Mouse (Mus musculus) naive thymus-derived CD4-positive, alpha-beta T cell, adult 2 months (primary cell): ENCODE data around the gene Irs2.

Experiments used
- DNase-seq: peaks from one replicate; pipeline ENCODE4 v3.0.0-alpha.2; 2011; ENCODE audit warnings: low read depth

Gene Irs2

DNA sequence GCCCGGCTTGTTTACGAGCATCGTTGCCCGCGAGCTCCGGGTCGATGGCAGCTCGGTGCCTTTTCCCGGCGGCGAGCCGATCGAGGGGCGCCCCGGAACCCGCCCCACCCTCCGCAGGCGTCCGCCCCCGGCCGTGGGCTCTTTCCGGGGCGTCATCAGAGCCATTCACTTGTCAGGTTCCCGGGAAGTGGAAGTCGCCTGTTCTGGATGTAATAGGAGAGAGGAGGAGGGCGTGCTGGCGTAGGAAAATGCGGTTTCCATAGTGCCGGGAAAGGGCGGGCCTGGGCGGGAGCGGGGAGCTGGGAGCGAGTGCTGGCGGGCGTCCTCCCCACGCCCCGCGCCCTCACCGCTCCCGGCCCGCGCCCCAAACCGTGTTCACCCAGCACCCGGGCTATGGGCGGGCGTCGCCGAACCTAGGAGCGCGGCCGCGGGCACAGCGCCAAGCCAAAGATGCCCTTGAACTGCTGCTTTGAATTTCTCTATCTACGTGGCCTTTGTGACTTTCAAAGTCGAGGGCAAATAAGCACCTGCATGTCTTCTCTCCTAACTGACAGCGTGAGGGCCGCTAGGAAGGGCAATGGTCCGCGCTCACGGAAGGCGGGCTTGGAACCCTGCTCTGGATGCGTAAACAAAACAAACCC is 1.3 kb upstream of the Irs2 start:
- peak; percentile 86 for DNase-seq

DNA sequence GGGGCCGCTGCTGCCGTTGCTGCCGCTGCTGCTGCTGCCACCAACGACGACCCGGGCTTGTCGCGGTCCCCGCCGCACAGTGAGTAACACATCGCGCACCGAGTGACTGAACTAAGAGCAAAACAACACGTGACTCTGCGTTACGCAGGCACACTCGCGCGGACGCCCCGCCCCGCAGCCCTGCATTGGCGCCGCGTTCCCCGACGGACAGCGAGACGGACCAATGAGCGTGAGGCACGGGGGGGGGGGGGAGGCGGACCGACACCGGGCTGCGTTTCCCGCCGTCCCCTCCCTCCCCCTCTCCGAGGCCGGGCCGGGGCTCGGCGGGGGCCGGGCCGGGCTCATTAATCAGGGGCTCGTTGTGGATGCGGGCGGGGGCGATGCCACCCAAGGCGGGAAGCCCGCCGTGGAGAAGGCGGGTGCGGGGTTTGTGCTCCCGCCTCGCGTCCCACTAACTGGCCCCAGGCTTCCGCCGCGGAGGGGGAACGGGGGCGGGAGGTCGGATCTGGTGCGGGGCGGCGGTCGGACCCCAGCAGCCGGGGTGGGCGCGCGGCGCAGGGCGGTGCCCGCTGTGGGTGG is 673 bp upstream of the Irs2 start:
- peak; percentile 98 for DNase-seq

DNA sequence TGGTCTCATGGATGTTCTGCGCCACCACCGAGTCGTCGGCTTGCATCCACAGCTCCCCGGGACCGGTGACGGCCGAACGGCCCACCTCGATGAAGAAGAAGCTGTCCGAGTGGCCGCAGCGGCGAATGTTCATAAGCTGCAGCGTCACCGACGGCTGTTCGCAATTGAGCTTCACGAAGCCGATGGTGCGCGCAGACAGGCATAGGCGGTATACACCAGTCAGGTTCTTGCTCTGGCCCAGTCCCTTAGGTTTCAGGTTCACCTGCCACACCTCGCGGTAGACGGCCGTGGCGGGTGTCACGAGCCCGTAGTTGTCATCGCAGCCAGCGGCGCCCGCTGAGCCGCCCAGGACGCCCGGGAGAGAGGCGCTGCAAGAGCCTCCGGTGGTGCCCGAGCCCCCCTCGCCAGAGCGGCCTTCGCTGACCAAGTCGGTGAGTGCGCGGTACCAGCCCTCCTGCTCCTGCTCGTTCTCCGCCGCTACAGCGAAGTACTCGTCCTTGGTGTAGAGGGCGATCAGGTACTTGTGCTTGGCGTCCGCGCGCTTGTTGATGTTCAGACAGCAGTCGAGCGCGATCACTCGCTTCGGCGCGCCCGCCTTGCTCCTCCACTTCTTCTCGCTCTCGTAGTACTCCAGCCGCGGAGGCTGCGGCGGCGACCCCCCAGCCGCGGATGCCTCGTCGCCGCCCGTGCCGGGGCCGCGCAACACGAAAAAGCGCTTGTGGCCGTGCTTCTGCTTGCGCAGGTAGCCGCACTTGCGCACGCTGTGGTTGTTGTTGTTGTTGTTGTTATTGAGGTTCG is 478 bp downstream of the Irs2 start:
- DNase-seq = peak; percentile 73

DNA sequence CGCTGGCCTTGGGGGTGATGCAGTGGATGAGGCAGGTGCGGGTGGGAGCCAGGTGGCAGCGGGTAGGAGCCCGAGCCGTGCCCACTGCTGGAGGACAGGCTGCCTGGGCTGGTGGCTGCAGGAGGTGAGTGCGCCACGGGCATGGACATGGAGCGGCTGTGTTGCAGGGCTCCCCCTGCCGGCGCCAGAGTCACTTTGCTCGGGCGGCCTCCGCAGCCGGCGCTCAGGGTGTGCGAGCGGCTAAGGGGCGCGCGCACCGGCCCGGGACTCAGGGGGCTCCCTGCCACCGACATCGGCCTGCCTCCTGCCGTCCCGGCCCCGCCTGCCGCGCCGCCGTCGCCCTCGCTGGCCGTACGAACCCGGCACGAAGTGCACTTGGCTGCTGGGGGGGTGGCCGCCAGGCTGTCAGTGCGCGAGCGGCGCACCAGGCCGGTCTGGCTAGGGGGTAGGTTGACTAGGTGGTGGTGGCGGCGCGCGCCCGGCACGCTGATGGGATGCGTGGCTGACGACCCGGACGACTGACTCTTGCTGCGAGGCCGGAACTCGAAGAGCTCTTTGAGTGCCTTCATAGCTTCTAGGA is 1.2 kb downstream of the Irs2 start:
- peak; percentile 87 for DNase-seq

DNA sequence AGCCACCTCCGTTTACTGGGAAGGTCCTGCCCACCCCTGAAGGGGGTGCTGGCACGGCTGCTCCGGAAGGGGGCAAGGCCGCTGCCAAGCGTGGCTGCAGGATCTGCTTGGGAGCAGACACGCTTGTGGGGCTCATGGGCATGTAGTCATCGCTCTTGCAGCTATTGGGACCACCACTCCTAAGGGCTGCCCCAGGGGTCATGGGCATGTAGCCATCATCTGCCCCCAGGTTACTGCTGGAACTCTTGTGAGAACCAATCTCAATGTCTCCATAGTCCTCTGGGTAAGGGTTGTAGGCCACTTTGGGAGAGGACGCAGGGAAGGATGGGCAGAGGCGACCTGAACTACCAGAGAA is 2.0 kb downstream of the Irs2 start:
- DNase-seq = no peak

DNA sequence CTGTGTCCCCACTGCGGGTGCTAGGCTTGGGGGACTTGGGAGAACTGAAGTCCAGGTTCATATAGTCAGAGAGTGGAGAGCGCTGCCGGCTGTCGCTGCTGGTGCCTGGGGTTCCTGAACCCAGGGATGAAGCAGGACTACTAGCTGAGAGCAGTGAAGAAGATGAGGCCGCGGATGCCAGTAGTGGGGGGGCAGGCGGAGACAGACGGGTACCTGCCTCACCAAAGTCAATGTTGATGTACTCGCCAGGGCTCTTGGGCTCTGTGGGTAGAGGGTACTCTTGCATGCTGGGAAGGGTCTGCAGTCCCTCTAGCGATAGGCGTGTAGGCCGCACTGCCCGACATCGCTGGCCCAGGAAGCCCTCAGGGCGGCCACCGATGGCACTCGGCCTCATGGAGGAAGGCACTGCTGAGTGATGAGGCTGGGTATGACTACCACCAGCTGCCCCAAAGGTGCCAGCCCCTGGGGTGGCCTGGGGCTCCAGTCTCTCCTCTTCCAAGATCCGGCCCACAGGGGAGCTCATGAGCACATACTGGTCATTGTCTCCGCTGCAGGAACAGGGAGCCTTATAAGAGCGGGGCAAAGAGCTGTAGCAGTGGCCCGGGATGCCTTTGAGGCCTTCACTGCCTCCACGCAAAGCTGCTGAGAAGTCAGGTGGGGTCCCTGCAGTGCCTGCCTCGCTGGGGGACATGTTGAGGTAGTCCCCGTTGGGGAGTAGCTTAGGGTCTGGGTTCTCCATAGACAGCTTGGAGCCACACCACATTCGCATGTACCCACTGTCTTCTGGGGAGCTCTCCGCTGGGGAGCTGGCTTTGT is 2.6 kb downstream of the Irs2 start:
- no peak for DNase-seq

DNA sequence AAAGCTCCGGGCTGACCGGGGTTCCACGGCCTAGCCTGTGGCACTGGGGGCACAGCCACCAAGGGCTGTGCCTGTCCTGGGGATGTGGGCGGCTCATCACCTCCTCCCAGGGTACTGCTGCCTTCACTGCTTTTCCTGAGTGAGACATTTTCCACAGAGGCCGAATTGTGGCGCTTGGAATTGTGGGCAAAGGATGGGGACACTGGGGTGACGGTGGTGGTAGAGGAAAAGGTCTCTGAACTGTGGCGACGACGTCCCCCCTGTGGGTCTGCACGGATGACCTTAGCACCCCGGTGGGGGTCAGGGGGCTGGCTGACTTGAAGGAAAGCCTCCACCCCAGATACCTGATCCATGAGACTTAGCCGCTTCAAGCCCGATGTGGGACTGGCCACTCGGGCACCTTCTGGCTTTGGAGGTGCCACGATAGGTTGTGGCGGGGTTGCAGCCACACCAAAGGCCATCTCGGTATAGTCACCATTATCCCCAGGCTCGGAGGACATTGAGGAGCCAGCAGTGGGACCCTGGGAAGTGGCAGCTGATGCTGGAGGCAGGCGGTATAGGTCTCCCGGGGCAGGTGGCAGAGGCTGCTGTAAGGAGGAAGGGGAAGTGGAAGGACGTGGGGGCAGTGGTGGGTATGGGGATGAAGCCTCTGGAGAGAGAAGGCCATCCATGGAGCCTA is 3.3 kb downstream of the Irs2 start:
- no peak for DNase-seq

DNA sequence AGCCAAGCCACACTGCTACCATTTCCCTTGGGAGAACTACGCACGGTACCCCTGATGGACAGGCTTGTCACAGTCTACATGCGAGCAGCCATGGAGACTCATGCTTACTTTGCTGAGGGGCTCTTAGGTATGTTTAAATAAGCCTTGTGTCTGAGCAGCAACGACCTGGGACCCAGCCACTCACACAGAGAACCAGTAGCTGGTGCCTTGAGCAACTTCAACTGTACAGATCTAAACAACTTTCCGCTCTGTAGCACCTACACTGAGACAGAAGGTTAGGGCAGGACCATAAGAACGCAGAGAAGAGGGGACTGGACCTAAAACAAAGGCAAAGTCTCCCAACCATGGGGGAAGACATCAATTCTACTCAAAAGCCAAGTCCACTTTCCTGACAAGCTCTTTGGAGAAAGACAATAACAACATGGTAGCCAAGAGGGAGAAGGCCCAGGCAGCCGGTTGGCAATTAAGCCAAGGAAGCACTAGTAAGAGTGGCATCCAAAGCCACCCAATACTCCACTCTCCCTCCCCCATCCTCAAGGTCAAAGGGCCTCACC is 4.3 kb downstream of the Irs2 start:
- peak; percentile 34 for DNase-seq

DNA sequence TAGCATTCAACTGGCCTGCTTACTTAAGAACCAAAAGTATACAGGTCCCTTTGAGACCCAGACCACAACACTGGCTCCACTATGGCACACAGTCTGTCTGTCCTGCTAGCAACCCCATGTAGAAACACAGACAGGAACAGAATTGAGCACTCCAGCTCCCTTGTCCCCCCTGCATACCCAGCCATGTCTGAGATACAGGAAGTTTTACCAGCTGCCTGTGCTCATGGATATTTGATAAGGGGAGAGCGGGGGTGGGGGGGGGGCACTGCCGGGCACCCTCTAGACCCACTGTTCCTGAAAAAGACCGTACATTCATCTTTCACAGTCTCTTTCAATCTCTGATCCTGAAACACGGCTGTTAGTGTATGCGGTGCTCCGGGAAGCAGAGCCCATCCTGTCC is 5.0 kb downstream of the Irs2 start:
- no peak for DNase-seq

DNA sequence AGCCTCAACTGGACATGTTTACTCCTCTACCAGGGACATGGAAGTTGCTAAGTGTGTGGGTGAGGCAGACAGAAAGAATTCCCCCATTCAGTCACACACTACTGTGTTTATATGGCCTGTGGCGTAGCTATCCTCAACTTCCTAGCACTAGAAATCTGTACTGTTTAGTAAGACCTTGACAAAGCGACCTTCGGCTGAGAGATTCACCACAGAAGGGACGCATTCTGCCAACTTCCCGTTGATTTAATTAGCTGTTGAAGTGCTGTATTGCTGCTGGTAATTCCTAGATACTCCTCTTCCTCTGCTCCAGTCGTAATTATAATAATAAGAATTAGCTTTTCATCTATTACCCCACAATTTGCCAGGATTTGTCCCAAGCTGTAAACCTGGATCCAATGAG is 5.4 kb downstream of the Irs2 start:
- no peak for DNase-seq

DNA sequence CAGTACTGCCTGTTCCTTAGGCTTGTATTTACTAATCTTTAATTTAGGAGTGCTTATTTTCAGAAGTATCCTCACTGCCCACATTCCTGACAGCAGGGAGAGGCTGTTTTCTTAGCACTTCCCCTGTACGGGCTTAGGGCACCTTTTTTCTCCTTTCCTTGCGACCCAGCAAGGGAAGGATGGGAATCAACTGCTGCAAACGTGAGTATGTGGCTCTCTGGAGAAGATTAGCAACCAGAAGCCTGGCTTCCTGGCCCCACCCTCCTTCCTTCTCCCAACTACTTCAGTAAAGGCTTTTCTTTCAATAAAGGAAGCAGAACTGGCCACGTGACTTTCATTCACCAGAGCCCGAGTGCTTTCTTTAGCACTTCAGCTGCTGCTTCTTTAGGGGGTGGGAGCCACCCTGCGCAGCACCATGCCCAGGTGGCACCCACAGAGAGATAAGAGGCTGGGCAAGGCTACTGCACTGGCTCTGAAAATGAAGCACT is 7.2 kb downstream of the Irs2 start:
- no peak for DNase-seq

DNA sequence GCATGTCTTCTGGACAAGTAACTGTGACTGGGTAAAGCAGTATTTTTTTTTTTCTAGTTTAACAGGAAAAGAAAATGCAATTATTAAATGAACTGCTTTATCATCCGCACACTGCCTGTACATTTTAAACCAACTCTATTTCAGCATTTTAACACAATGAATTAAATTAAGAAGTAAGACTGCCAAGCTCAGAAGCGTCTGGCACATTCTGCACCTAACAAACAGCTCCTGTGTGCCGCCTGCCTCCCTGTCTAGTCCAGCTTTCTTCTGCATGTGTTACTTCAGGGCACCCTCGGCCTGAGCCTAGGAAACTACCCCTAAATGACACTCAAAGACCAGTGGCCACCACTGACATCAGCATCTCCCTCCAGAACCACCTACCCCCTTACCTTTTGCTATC is 8.7 kb downstream of the Irs2 start:
- no peak for DNase-seq

DNA sequence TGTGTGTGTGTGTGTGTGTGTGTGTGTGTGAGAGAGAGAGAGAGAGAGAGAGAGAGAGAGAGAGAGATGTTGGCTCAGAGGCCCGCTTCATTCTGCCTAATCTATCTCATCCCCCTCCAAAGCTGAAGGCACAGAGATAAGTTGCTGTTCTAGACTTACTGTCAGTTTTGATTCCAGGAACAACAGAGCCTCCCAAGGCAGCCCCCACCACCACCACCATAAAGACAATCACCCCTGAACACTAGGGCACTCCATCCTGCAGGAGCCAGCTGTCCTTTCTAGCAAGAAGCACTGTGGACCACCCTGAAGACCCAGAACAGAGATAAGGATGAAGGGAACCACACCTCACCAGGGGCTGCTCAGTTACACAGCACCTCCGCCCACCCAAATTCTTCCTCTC is 12.0 kb downstream of the Irs2 start:
- no peak for DNase-seq

DNA sequence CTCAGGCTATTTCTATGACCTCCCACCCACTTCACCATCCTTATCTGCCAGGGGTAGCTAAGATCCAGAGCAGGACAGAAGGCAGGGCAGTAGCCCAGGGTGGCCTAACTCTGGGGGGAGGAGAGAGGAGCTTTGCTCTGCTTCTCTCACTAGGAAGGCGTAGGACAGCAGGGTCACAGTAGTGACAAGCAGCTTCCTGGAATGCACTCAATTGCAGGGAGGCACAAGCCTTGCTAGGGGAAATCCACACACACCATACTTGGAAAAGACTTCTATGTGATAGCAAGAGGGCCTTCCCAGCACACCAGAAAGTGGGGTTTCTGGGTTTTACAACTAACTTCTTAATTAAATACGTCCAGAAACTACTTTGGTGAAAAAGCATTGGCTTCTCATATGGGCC is 12.5 kb downstream of the Irs2 start:
- DNase-seq = no peak

DNA sequence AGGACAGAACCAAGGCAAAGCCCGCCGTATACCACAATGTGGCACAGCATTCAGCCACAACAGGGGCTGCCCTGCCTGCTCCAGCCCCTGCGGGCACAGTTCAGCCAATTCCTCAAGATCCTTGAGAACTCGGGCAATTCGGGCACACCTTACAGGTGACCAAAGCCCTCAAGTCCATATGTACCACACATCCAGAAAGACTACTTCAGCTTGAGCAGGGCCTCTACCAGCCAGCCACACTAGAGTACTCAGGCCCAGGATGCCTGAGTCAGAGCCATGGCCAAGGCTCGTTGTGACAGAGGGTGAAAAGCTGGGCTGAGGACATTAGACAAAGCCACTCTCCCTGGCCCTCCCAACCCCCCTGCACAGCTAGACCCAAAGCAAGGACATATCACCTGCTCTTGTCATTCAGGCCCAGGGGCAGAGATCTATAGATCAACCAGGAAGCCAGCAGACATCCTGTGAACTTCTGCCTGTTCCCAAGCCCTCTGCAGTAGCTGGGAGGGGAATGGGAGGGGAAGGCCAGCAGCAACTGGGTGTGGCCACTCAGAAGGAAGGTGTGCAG is 13.8 kb downstream of the Irs2 start:
- DNase-seq = no peak

DNA sequence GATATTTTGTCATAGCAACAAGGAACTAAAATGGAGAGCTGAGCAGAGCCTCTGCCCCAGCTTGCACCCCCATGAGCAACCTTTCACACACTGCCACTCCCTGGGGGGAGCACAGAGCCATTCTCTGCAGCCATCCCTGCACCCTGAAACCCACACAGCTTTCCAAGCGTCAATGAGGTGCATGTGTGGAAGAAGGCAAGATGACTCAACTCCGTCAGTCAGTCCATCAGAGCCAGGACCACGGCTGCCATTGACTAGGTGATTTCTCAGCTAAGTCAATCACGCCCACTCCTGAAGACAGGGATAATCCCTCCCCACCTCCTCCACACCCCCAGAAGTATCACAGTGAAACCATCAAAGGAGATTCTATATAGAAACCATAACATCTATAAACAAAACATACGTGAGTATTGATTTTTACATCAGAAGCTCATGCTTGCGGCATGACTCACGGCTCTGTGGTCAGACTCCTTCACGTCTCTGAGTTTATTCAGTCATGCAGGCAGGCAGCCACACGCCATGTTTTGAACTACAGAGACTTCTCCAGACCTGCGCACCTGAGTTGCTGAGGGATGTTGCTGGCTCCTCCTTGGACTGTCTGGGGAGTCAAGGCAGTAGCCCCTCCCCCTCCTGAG is 14.6 kb downstream of the Irs2 start:
- no peak for DNase-seq

DNA sequence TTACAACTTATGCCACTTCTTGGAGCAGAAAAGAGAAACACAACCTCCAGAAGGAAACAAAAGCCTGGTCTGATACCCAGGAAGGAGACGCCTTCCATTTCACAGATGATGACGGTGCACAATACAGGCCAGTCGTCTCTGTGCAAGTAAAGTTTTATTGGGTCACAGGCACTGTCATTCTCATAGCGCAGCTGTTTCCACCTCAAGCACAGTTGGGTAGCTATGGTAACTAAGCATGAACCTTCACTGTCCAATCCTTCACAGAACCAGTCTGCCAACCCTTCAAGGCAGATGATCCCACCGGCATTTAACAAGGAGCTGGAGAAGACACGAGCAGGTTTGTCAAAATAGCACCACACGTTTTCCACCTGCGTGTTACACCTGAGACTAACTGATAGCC is 16.2 kb downstream of the Irs2 start:
- no peak for DNase-seq

DNA sequence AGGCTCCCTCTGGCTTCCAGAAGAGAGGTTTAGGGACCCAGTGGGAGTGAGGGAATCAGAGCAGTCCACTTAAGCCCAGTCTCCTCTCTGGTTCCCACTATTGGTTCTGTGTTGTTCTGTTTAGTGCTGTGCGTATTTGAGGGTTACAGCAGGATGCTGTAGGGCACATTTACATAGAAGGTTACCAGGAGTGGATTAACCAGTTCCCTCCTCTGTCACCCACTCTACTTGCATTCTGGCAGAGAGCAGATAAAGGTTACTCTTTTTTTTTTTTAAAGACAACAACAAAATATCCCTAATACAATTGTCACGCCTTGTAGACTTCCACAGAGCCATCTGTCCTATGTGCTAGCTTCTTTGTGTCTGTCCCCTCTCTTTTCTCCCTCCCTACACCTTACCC is 16.9 kb downstream of the Irs2 start:
- DNase-seq = no peak

DNA sequence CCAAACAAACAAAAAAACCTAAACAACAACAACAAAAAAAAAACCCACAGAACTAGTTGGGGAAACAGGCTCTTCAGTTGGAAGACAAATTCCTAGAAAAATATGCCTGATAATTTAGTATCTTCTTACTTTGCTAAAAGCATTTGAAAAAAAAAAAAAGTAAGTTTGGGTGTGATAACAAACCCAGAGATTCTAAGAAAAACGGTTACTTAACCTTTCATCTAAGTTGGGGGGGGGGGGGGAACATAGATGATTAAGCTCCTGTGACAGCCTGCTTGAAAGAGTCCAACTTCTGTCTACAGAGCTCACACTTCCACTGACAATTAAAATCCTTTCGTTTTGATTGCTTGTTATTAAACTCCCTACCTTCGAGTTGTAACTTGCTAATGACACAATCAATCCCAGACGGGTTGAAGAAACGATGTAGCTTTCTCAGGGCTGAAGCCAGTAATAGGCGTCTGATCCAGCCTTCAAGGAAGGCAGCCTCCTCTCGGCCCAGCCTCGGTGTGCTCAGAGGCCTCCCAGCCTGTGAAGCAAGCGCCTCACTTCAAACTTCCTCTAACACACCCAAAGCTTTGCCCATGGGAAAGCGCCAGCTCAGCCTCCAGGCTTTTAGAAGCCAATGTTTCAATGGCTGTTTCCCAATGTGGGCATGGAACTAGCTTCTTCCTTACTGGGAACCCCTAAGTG is 17.7 kb downstream of the Irs2 start:
- DNase-seq = no peak

DNA sequence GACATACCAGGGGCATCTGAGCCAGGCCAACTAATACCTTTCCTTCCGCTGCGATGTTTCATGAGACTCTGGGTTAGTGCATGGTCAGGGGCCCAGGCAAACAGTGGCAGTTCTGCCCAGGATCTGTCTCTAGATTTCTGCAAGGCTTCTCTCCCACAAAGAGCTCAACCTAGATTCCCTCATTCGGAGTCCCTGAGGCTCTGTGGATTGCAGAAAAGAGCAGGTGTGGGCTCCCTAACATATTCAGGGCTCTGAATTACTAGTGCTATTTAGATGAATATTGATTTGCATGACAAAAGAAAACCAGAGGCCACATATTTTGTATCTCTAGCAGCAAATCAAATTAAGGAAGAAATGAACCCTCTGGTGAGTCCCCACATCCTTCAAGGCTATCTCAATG is 18.3 kb downstream of the Irs2 start:
- no peak for DNase-seq
